Mouse (Mus musculus): ENCODE measurements around the gene Mlec. TPM values are rescaled to one million over a fixed set of nuclear protein-coding genes. Genes with fewer than 3 reads are reported as not detected.
A peak's percentile ranks its signal among the peaks of the same experiment; 100 is the strongest.
"Not testable (repeated sequence)": the region's sequence is repeated elsewhere in the genome, so short reads cannot be mapped to it uniquely, and the experiment has no call there.

Gene Mlec
- total RNA-seq, 2 experiments from 2014 or later: 72.9 to 85.0 TPM

DNA sequence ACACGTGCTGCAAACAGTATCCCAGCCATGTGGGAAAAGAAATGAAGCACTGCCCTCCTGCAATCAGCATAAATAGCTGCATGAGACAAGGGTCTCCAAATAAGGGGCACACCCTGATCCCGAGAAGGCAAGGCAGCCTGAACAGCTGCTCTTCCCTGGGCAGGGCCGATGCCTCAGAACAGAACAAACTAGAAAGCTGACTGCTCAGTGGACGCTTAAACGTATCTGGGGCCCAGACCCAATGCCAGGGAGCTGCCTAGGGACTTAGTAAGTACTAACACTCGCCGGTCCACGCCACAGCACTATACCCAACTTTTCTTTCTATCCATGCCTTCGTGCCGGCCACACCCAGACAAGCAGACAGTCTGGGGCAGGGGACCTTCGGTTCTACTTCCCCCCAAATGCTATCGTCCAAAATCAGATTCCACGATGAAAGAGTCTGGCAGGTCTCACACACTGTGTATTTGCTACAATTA, 2.8 kb downstream of the Mlec start:
- DNase-seq: no peak

DNA sequence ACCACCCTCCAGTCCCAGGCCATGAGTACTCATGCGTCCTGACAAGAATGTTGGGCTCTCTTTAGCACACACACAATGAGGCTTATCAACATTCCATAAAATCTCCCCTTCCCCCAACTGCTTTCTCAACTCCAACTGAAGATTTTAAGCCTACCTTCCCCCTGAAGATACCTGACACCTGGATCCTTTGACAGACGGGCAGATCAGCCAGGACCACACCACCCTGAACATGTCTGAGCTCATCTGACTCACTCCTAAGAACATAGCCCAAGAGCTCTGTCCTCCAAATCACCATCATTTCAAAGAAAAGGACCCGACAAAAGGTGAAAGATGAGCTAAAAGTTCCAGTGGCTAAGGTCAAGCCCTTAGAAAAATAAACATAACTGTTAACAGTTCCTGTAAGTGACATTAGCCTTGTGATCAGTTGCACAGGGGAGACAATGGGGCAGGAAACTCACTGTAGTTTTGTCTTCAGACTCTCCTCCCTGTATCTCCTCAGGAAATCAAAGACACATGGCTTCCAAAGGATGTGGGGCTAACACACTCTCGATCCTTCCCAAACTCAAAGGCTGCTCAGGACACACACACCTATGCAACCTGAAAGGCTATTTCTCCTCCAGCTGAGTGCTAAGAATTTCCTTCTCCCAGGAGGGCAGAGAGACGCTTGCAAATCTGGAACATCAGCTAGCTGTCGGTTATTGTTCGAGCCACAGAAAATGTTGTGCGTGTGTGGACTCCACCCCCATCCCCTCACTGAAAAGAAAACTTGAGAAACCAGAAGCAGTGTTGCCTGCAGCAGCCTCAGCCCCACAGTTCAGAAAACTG, 5.6 kb downstream of the Mlec start:
- DNase-seq: no peak
- intact Hi-C loops (cut with DNase I): no loop called here

More for the DNA sequence above, 2.8 kb downstream of the Mlec start:
- intact Hi-C loops (cut with DNase I): no loop called here

- DNase-seq: no peak
- intact Hi-C loops (cut with DNase I): no loop called here
These were observed 6.5 kb downstream of the Mlec start for GRCm38 (mm10) chr5:115151457-115151856.

DNA sequence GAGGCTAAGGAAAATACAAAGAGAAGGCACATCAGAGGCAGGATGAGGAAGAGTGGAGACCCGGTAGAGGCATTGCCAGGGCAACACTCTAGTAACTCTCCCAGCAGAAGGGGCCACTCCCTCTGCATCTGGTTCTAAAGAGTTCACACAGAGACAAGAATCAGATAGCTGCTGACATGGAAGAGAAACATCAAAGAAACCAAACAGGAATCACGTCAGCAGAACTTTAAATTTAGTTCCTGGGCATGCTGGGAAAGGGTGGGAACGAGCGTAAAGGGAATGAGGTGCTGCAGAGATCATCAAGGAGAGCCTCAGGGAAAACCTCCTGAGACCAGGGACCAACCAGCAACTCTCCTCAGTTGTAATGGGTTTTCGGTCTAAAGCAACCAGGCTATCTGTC, 7.0 kb downstream of the Mlec start:
- DNase-seq: no peak
- intact Hi-C loops (cut with DNase I): no loop called here

DNA sequence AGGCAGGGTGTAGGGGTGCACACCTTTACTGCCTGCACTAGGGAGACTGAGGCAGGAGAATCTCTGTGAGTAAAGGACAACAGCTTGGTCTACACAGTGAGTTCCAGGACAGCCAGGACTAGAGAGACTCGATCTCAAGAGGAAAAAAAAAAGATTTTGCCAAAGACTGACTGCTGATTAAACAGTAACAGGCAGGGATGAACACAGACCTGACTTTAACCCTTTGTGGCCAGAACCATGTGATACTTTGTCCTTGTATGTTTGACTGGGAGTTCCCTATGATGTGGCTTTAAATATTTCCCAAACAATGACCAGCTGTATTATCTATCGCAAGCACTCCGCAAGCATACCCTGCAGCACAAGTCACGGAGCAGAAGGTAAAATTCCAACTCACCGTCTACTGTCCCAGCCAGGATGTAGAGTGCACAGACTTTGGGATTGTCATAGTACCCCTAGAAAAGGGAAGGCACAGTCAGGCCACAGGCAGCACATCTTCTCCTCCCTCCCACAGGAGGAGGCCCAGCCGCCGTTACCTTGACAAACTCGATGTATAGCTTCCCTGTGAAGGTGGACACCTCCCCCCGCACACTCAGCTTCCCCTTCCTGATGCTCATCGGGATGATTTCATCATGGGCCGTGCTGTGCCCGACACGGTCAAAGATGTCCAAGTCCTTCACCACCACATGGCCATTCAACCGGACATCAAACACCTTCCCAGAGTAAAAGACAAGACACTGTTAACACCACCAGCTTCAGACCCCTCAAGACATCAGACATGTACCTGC, 8.1 kb downstream of the Mlec start:
- DNase-seq: no peak
- intact Hi-C loops (cut with DNase I): no loop called here

- intact Hi-C loops (cut with DNase I): not testable (repeated sequence)
These were observed 9.1 kb downstream of the Mlec start for GRCm38 (mm10) chr5:115148872-115149271.

DNA sequence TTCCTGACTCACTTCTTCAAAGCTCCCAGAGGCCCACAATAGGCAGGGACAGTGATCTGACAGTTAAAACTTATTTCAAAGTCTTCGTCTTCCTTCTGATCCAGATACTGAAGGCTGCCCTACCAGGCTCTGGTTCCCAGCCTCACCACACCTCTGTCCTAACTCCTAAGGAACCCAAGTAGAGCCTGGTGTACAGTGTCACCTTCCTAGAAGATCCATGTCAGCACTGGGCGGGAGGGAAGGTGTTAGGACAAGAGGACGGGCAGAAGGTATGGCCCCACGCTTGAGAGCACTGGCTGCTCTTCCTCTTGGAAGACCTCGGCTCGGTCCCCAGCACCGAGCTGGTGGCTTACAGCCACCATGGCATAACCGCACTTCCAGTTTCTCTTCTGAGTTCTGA, 9.6 kb downstream of the Mlec start:
- DNase-seq: no peak
- intact Hi-C loops (cut with DNase I): no loop called here

More at GRCm38 (mm10) chr5:115148872-115149271, 9.1 kb downstream of the Mlec start:
- not testable (repeated sequence) for DNase-seq

- intact Hi-C loops (cut with DNase I): no loop called here
- DNase-seq: no peak
These were observed 10.6 kb downstream of the Mlec start for GRCm38 (mm10) chr5:115147388-115147787.

DNA sequence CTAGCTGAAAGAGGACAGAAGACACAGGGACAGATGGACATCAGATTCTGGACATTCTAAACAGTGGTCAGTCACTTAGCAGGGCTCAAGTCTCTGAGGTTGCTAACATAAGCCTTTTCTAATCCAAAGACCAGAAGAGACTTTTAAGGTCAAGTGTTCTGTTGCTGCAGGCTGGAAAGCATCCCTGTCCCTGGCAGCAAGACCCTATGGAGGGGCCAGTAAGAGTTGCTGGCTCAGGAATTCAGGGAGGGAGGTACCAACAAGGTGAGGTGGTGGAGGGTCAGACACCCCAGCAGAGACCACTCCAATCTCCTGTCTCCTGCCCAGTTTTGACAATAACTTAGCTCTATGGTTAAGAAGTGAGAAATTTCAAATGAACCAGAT, 11.2 kb downstream of the Mlec start:
- intact Hi-C loops (cut with DNase I): no loop called here
- no peak for DNase-seq

DNA sequence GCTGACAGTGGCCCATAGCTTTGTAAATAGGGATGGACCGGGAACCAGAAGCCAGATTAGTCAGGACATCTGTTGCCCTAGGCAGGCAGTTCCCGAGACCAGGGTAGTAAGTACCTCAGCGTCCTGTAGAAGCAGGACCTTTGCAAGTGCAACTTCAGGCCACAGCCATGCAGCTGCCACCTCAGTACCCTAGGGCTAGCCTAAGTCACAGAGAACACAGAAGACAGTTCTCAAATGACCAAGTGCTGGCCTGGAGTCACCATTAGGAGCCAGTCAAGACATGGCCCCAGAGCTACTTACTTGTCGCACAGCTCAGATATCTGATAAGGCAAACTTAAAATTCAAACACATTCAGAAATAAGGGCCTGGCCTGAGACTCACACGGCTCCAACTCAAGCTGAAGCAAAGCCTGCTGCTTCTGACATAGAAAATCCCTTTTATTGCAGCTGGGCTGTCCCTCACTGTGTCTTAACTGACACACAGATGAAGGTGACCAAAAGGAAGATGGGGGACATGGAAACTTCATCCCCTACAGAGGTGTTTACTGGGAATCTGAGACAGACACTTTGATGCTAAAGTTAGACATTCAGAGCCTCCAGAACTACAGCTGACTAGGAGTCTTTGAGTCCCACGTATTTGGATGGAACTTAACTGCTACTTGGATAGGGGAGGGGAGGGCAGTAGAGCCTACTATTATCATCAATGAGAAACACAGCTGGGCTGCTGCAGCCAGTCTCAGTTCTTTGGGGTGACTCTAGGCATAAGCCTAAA, 11.8 kb downstream of the Mlec start:
- DNase-seq: no peak
- intact Hi-C loops (cut with DNase I): no loop called here

- intact Hi-C loops (cut with DNase I): no loop called here
- no peak for DNase-seq
These were observed 12.6 kb downstream of the Mlec start for GRCm38 (mm10) chr5:115145253-115145968.

- DNase-seq: no peak
- intact Hi-C loops (cut with DNase I): no loop called here
These were observed 13.5 kb downstream of the Mlec start for GRCm38 (mm10) chr5:115144471-115144870.

- intact Hi-C loops (cut with DNase I): no loop called here
- no peak for DNase-seq
These were observed 14.4 kb downstream of the Mlec start for GRCm38 (mm10) chr5:115143552-115143951.

DNA sequence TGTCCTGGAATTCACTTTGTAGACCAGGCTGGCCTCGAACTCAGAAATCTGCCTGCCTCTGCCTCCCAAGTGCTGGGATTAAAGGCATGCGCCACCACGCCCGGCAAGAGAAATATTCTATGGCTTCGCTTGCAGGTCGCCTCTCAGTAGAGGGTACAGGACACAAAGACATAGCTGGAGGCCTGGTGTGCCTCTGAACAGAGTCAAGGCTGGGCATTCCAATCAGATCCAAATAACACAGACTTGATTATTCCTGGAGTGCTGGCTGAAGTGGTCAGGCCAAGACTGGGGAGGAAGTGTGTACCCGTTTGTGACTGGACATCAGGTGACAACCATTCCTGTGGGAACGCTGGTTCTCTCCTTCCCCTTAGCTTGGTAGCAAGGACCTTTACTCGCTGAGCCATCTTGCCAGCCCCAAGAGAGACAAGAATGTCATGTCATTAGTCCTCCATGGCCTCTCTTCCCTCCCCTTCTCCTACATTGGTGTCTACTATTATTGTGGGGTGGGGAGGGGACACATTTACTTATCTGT, 15.7 kb downstream of the Mlec start:
- DNase-seq: no peak
- intact Hi-C loops (cut with DNase I): no loop called here

DNA sequence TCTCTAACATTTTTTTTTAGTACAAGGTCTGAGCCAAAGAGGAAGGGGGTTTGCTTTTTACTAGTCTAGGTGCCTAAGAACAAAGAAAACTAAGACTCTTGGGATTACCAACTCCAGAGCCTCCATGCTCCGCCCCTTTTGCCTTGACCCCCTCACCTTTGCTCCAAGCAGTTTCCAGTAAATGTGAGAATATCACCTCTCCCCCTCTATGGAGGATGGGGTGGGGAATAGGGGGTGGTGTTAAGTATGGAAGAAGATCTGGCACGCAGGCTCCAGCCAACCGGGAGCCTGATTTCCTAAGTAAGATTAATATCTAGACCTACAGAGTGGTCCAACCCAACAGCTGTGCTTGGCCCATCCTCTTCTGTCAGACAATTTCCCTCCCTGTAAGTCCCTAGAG, 17.3 kb downstream of the Mlec start:
- intact Hi-C loops (cut with DNase I): no loop called here
- DNase-seq: no peak

- DNase-seq: no peak
- intact Hi-C loops (cut with DNase I): no loop called here
These were observed 18.9 kb downstream of the Mlec start for GRCm38 (mm10) chr5:115139124-115139523.

GRCm38 (mm10) chr5:115134234-115135165, 23.5 kb downstream of the Mlec start, which contains the start of gene Unc119b:
Unc119b (minus strand) TSS chr5:115134975.
- peak; percentile 90 to 91 for DNase-seq
- intact Hi-C loops (cut with DNase I): no loop called here

GRCm38 (mm10) chr5:115133358-115134066, 24.5 kb downstream of the Mlec start:
- no peak for DNase-seq
- intact Hi-C loops (cut with DNase I): loop anchor here (2.0 kb wide), 1 partner anchor 23 kb away; no protein-coding TSS in a partner anchor

Data from heart, postnatal 10 days (tissue).